Mouse (Mus musculus) adrenal gland, adult (tissue): ENCODE measurements around the gene A530016L24Rik.

Experiments used
- DNase-seq, 2 experiments: peaks; one replicate each; pipeline ENCODE4 v3.0.0; 2022 to 2023; ENCODE audit warnings: low spot score in 1 of 2; ENCODE audit not compliant: inconsistent age in 2 of 2

The A530016L24Rik gene

GRCm38 (mm10) chr12:112546110-112546509 is 56.9 kb downstream of the A530016L24Rik start:
- no peak for DNase-seq

GRCm38 (mm10) chr12:112549287-112549686 is 60.0 kb downstream of the A530016L24Rik start:
- no peak for DNase-seq
